Mouse (Mus musculus) B cell, adult (primary cell): ENCODE results near the gene Atp7b. TPM values are rescaled to one million over a fixed set of nuclear protein-coding genes. Genes with fewer than 3 reads are reported as not detected.

Experiments used
- total RNA-seq: library from RNA; stranded (reverse); gene quantifications from 4 replicates; pipeline ENCODE4 v1.2.4, GENCODE M21; 2023; ENCODE audit not compliant: inconsistent age

The Atp7b gene
- 0.19 to 0.58 TPM (median 0.36 TPM) in 4 replicates for total RNA-seq

DNA sequence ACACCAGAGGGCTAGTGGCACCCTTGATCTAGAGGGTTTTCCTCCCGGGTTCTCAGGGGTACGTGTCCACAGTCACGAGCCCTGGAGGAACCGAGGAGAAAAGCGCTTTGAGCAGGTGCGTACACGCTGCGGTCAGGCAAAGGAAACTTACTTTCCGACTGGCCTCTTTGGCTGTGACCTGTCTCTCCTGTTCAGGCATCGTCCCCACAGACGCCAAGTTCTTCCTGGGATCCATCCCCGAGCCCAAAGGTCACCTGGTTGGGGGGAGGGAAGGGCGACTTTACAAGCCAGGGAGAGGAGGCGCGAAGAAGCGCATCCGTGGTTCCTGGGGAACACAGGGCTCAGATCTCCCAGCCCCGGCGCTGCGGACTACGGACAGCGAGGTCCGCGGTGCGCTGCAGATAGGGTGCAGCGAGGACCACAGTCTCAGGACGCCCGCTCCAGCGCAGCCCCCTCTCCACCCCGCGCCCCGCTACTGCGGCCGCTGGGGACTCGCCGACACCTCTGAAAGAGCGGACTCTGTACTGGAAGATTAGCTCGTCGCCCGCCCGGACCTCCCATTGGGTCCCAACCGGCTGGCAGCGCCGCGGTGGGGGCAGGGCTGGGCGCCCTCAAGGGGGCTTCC, at the start of gene Atp7b:
TSS of gene Atp7b (minus strand) at position 485 of the 625 bp plus-strand sequence.

DNA sequence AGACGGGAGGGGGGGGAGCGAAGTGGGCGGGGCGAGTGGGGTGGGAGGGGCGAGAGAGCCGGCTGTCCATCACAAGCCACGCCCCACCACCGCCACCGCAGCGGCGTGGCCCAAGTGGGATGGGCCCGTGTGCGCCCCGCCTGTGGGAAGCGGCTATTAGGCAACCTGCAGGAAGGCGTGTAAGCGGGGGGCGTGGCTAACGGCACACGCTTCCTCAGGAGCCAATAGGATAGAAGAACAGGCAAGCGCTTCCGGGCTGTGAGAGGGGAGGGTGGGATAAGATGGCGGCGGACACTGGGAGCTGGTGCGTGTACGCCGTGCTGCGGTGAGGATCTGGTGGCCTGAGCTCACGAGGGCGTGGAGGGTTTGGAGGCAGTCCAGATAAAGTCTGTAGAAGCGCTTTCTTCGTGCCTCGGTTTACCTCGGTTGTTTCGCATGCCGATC, 363 bp upstream of the Atp7b start, which contains the start of gene Alg11:
TSS of gene Alg11 (plus strand) at position 276 of the 444 bp plus-strand sequence.

DNA sequence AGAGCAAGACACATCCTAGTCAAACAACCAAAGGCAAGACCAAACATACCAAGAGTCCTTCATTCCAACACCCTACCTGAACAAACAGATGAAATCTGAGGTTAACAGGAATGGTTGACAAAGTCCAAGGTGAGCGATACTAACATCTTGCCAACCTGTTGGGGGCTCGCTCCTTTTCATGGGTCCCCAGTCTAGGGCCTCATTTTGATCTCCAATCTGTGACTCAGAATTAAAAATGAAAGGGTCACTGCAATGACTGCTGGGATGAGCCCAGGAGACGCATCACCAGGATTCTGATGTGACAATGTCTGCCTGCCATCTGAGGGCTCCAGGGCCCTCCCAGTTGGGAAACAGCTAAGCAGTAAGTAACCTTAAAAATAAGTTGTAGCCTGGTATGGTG, 90.6 kb downstream of the Atp7b start, which contains the start of gene Ccdc70:
TSS of gene Ccdc70 (plus strand) at position 301 of the 400 bp plus-strand sequence.

DNA sequence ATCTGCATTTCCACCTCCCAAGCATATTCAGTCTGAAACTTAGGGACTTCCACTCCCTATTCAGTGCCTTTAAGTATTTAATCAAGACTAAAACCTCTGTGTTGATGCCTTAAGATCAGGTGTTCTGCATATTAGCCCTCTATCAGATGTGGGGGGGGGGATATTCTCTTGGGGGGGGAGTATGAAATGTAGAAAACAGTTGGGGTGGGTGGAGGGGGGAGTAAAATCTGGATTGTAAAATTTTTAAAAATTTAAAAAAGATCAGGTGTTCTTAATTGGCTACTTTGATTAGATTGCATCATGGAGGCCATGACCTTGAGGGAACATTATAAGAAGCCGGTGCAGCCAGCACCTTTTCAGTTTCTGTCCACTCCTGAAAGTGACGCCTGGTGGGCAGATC, 101.7 kb downstream of the Atp7b start, which contains the start of gene Fam90a1a:
TSS of gene Fam90a1a (plus strand) at position 301 of the 400 bp plus-strand sequence.

DNA sequence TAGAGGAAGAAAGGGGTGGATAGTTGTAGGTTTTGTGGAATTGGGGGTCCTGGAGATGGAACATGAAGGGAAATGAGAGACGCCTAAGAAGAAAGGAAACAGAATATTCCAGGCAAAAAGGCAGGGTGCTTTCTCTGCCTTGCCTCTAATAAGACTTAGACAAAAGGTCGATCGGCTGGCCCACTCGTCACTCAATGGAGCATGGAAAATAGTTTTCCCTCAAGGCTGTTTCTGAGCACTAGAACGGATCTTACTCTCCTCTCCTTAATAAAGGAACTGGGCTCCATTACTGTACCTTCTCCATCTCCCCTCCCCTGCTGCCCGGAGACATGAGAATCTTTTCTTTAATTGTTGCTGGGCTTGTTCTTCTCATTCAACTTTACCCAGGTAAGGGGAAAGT, 113.6 kb downstream of the Atp7b start, which contains the start of gene Defb13:
TSS of gene Defb13 (plus strand) at position 301 of the 400 bp plus-strand sequence.

Other genes starting within 250 kb of the Atp7b start
- not detected in 4 replicates for gene Defb50, start 236.8 kb downstream of the Atp7b start, total RNA-seq
- gene Defb2, start 220.4 kb downstream of the Atp7b start, total RNA-seq: not detected in 4 replicates
- gene Defb10, start 201.4 kb downstream of the Atp7b start, total RNA-seq: not detected in 4 replicates
- not detected in 4 replicates for gene Defb9, start 174.9 kb downstream of the Atp7b start, total RNA-seq
- gene Defb11, start 153.9 kb downstream of the Atp7b start, total RNA-seq: not detected in 4 replicates
- not detected in 4 replicates for gene Defb15, start 127.6 kb downstream of the Atp7b start, total RNA-seq
- not detected in 4 replicates for gene Defb35, start 122.0 kb downstream of the Atp7b start, total RNA-seq
- gene Defb13, start 113.5 kb downstream of the Atp7b start, total RNA-seq: not detected in 4 replicates
- gene Fam90a1a, start 101.6 kb downstream of the Atp7b start, total RNA-seq: not detected in 4 replicates
- gene Ccdc70, start 90.5 kb downstream of the Atp7b start, total RNA-seq: not detected in 4 replicates
- 14.8 to 24.1 TPM (median 20.4 TPM) in 4 replicates for gene Alg11, start 416 bp upstream of the Atp7b start, total RNA-seq
- gene Nek5, start 64.7 kb upstream of the Atp7b start, total RNA-seq: not detected in 4 replicates
- 4.6 to 6.4 TPM (median 5.3 TPM) in 4 replicates for gene Nek3, start 106.1 kb upstream of the Atp7b start, total RNA-seq
- 1.7 to 2.7 TPM (median 2.1 TPM) in 4 replicates for gene Ckap2, start 125.5 kb upstream of the Atp7b start, total RNA-seq
- gene Vps36, start 132.5 kb upstream of the Atp7b start, total RNA-seq: 24.5 to 32.8 TPM (median 27.5 TPM) in 4 replicates
- gene Thsd1, start 167.0 kb upstream of the Atp7b start, total RNA-seq: 0.18 to 0.55 TPM (median 0.45 TPM) in 4 replicates
- gene Tpte, start 223.1 kb upstream of the Atp7b start, total RNA-seq: not detected in 4 replicates